Mouse (Mus musculus): ENCODE measurements around the gene Rapgef4. TPM values are rescaled to one million over a fixed set of nuclear protein-coding genes. Genes with fewer than 3 reads are reported as not detected.

The Rapgef4 gene
- polyA plus RNA-seq, 1 experiment: 192 TPM

GRCm38 (mm10) chr2:72292573-72292972, 311.5 kb downstream of the Rapgef4 start:
- H3K27me3 ChIP-seq (ENCODE audit: control insufficient read depth, insufficient read depth, low read length): no peaks in the 10 kb centered on the region; the same call in 1 of the 2 replicates
- no peak overlapping the region for H3K27ac ChIP-seq (ENCODE audit: insufficient read depth, low read length)
- H3K4me1 ChIP-seq (ENCODE audit: control insufficient read depth, insufficient read depth, low read length): no peaks in the 10 kb centered on the region
- WGBS: 86% methylated on average over 8 of the region's 8 CpGs
- TF ChIP-seq POLR2A (IDR thresholded peaks at IDR 0.05; ENCODE audit: borderline replicate concordance, insufficient read depth, low read length) (no peak), CTCF (IDR thresholded peaks at IDR 0.05; ENCODE audit: borderline replicate concordance, insufficient read depth, low read depth, low read length) (no peak)
- DNase-seq: no peak
- no peak overlapping the region for H3K4me3 ChIP-seq (replicated peaks; ENCODE audit: insufficient read depth, low read depth, low read length)

- Histone ChIP-seq H3K27me3 (ENCODE audit: control insufficient read depth, insufficient read depth, low read length) (no peaks in the 10 kb centered on the region; the same call in 1 of the 2 replicates), H3K27ac (ENCODE audit: insufficient read depth, low read length) (no peak overlapping the region), H3K4me3 (replicated peaks; ENCODE audit: insufficient read depth, low read depth, low read length) (no peak overlapping the region), H3K4me1 (ENCODE audit: control insufficient read depth, insufficient read depth, low read length) (no peaks in the 10 kb centered on the region)
- TF ChIP-seq CTCF (IDR thresholded peaks at IDR 0.05; ENCODE audit: borderline replicate concordance, insufficient read depth, low read depth, low read length) (no peak), POLR2A (IDR thresholded peaks at IDR 0.05; ENCODE audit: borderline replicate concordance, insufficient read depth, low read length) (no peak)
- DNase-seq: no peak
- WGBS: 95% methylated on average over 6 of the region's 6 CpGs
Measured at GRCm38 (mm10) chr2:72294994-72295393, 314.0 kb downstream of the Rapgef4 start.

DNA sequence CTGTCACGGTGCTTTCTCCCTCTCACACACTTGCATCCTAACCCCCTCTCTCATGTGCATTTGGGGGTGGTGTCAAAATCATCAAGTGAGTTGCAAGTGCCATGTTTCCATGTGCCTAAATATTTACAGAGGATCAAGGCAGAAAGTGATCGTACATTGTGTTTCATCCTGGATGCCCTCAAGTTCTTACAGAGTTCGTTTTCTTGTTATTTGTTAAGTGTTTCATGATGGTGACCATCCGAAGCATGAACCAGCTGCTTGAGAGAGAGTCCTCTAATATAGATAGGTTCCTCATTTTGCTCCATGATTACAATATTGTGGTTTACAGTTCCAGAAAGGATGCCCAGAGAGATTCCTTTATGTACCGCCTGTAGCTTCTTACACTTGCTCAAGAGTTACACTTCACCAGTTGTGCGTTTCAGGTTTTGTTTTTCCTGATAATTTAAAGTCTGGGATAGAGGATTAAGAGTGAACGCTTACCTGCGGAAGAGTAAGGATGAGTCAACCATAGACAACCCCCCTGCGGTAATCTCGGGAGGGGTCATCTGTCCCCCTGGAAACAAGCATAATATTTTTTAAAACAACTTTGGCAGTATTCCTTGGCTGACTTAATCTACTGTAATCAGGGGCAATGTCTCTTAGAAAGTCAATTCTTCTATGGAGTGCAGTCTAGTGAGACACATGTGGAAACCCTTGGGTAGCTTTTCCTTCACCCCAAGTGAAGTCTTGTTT, 316.1 kb downstream of the Rapgef4 start:
- Histone ChIP-seq H3K27ac (ENCODE audit: insufficient read depth, low read length) (no peak overlapping the region), H3K4me1 (ENCODE audit: control insufficient read depth, insufficient read depth, low read length) (no peaks in the 10 kb centered on the region), H3K4me3 (replicated peaks; ENCODE audit: insufficient read depth, low read depth, low read length) (no peak overlapping the region), H3K27me3 (ENCODE audit: control insufficient read depth, insufficient read depth, low read length) (no peaks in the 10 kb centered on the region; the same call in 1 of the 2 replicates)
- no peak for DNase-seq
- TF ChIP-seq CTCF (IDR thresholded peaks at IDR 0.05; ENCODE audit: borderline replicate concordance, insufficient read depth, low read depth, low read length) (no peak), POLR2A (IDR thresholded peaks at IDR 0.05; ENCODE audit: borderline replicate concordance, insufficient read depth, low read length) (no peak)
- WGBS: 92% methylated on average over 10 of the region's 10 CpGs

DNA sequence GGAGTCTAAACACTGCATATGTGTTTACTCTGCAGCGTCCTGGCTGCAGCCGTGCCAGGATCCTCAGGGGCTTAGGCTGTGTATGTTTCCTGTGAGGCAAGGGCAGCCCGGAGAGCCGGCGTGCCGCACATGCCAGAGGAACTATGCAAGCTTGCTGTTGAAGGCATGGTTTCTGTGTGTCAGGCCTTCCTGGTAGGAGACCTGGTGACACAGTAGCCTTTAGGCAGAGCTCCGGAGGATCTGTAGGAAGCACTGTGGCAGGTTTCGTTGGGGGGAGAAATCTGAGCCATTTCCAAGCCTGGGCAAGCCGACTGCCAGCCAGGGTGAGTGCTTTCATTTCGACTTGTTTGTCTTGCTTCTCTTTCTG, 316.7 kb downstream of the Rapgef4 start:
- no peaks in the 10 kb centered on the region for H3K4me1 ChIP-seq (ENCODE audit: control insufficient read depth, insufficient read depth, low read length)
- H3K27me3 ChIP-seq (ENCODE audit: control insufficient read depth, insufficient read depth, low read length): no peaks in the 10 kb centered on the region; the same call in 1 of the 2 replicates
- no peak for DNase-seq
- H3K4me3 ChIP-seq (replicated peaks; ENCODE audit: insufficient read depth, low read depth, low read length): no peak overlapping the region
- no peak overlapping the region for H3K27ac ChIP-seq (ENCODE audit: insufficient read depth, low read length)
- 62% methylated on average over 10 of the region's 10 CpGs for WGBS
- TF ChIP-seq POLR2A (IDR thresholded peaks at IDR 0.05; ENCODE audit: borderline replicate concordance, insufficient read depth, low read length) (no peak), CTCF (IDR thresholded peaks at IDR 0.05; ENCODE audit: borderline replicate concordance, insufficient read depth, low read depth, low read length) (no peak)

- WGBS: 62% methylated on average over 4 of the region's 4 CpGs
- no peak overlapping the region for H3K27ac ChIP-seq (ENCODE audit: insufficient read depth, low read length)
- H3K4me3 ChIP-seq (replicated peaks; ENCODE audit: insufficient read depth, low read depth, low read length): no peak overlapping the region
Measured at GRCm38 (mm10) chr2:72298406-72298805, 317.4 kb downstream of the Rapgef4 start.

GRCm38 (mm10) chr2:72301194-72301916, 320.3 kb downstream of the Rapgef4 start:
- Histone ChIP-seq H3K4me1 (ENCODE audit: control insufficient read depth, insufficient read depth, low read length) (no peaks in the 10 kb centered on the region), H3K27ac (ENCODE audit: insufficient read depth, low read length) (no peak overlapping the region), H3K27me3 (ENCODE audit: control insufficient read depth, insufficient read depth, low read length) (no peaks in the 10 kb centered on the region; the same call in 1 of the 2 replicates), H3K4me3 (replicated peaks; ENCODE audit: insufficient read depth, low read depth, low read length) (no peak overlapping the region)
- no peak for DNase-seq
- no peak for TF ChIP-seq CTCF (IDR thresholded peaks at IDR 0.05; ENCODE audit: borderline replicate concordance, insufficient read depth, low read depth, low read length)
- no peak for TF ChIP-seq POLR2A (IDR thresholded peaks at IDR 0.05; ENCODE audit: borderline replicate concordance, insufficient read depth, low read length)
- 87% methylated on average over 9 of the region's 9 CpGs for WGBS

More at GRCm38 (mm10) chr2:72298406-72298805, 317.4 kb downstream of the Rapgef4 start:
- Histone ChIP-seq H3K4me1 (ENCODE audit: control insufficient read depth, insufficient read depth, low read length) (no peaks in the 10 kb centered on the region), H3K27me3 (ENCODE audit: control insufficient read depth, insufficient read depth, low read length) (no peaks in the 10 kb centered on the region; the same call in 1 of the 2 replicates)
- DNase-seq: peak in 1 of 2 experiments; percentile 7
- TF ChIP-seq CTCF (IDR thresholded peaks at IDR 0.05; ENCODE audit: borderline replicate concordance, insufficient read depth, low read depth, low read length): peak; percentile 32; the same call in 1 of the 2 replicates
- TF ChIP-seq POLR2A (IDR thresholded peaks at IDR 0.05; ENCODE audit: borderline replicate concordance, insufficient read depth, low read length): no peak

GRCm38 (mm10) chr2:72305738-72306137, 324.7 kb downstream of the Rapgef4 start:
- DNase-seq: no peak
- H3K27ac ChIP-seq (ENCODE audit: insufficient read depth, low read length): no peak overlapping the region
- no peaks in the 10 kb centered on the region for H3K27me3 ChIP-seq (ENCODE audit: control insufficient read depth, insufficient read depth, low read length)
- 90% methylated on average over 7 of the region's 7 CpGs for WGBS
- H3K4me1 ChIP-seq (ENCODE audit: control insufficient read depth, insufficient read depth, low read length): no peaks in the 10 kb centered on the region; the same call in 1 of the 2 replicates
- TF ChIP-seq POLR2A (IDR thresholded peaks at IDR 0.05; ENCODE audit: borderline replicate concordance, insufficient read depth, low read length) (no peak), CTCF (IDR thresholded peaks at IDR 0.05; ENCODE audit: borderline replicate concordance, insufficient read depth, low read depth, low read length) (no peak)
- H3K4me3 ChIP-seq (replicated peaks; ENCODE audit: insufficient read depth, low read depth, low read length): no peak overlapping the region

Other genes starting within 250 kb of the Rapgef4 start
- gene Itga6, start 235.6 kb upstream of the Rapgef4 start, polyA plus RNA-seq (2012; rRNA removed): 23.6 and 26.0 TPM in 2 replicates
- 11.8 and 12.7 TPM in 2 replicates for gene Pdk1, start 108.0 kb upstream of the Rapgef4 start, polyA plus RNA-seq (2012; rRNA removed)